ENCODE assay signal across 27 mouse cellular contexts in the genomic region with DNA sequence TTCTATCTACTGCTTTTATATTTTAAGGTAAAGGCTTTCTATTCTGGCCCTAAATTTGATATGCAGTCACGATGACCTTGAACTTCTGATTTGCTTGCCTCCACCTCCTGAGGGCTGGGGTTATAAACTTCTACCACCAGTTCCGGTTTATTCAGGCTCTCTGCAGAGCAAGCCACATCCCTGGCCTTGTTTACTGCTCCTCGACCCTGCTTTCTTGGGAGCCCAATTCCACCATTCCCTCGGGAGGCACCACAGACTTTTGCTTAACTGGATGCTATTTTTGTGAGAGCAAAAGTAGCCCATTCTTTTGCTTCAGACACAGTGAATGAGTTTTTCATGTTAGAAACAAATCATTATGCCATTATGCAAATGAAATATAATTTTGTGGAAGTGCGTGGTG. TPM values are rescaled to one million over a fixed set of nuclear protein-coding genes. Genes with fewer than 3 reads are reported as not detected.
DNase-seq lines count a peak whose midpoint lies in the region; ATAC-seq lines count a peak whose summit lies in the region.
"Had no signal": no experiment of that assay in that cellular context is flagged by ENCODE, and none has a peak within 500 bp of the region (broad histone marks: within the 10 kb centered on the region; RNA-seq: fewer than 3 reads in every experiment).

No protein-coding gene starts in this region.

- no peak overlapping the region for H3K4me3 ChIP-seq in kidney, embryonic 16.5 days (ENCODE audit: low read length)
- H3K4me3 ChIP-seq: embryonic facial prominence, embryonic 12.5 days; forebrain, embryonic 15.5 days; layer of hippocampus, adult 2 months; limb, embryonic 13.5 days; liver, embryonic 12.5 days; midbrain, embryonic 13.5 days; neural tube, embryonic 13.5 days had no signal

- H3K27me3 ChIP-seq in kidney, embryonic 16.5 days (ENCODE audit: insufficient read depth, low read length) = no peaks in the 10 kb centered on the region
- H3K27me3 ChIP-seq: embryonic facial prominence, embryonic 12.5 days; forebrain, embryonic 15.5 days; limb, embryonic 13.5 days; liver, embryonic 12.5 days; midbrain, embryonic 13.5 days; neural tube, embryonic 13.5 days had no signal

- WGBS in kidney, embryonic 16.5 days = 57% methylated on average over 5 of the region's 5 CpGs

- no peak for ATAC-seq in kidney, embryonic 16.5 days (ENCODE audit: low FRiP score, low TSS enrichment)
- ATAC-seq: CD4-positive, CD25-positive, alpha-beta regulatory T cell, adult 4 months; forebrain, embryonic 15.5 days; liver, embryonic 12.5 days; liver, postnatal 0 days; midbrain, embryonic 13.5 days had no signal

- no peak overlapping the region for H3K4me2 ChIP-seq in kidney, embryonic 16.5 days (replicated peaks; ENCODE audit: low read depth, low read length)
- H3K4me2 ChIP-seq: embryonic facial prominence, embryonic 12.5 days; forebrain, embryonic 15.5 days; heart, embryonic 11.5 days; hindbrain, embryonic 14.5 days; limb, embryonic 13.5 days; liver, embryonic 12.5 days; midbrain, embryonic 13.5 days; neural tube, embryonic 13.5 days had no signal

- no peaks in the 10 kb centered on the region for H3K4me1 ChIP-seq in kidney, embryonic 16.5 days (ENCODE audit: insufficient read depth, low read length)
- H3K4me1 ChIP-seq: embryonic facial prominence, embryonic 12.5 days; limb, embryonic 13.5 days; liver, embryonic 12.5 days; neural tube, embryonic 13.5 days had no signal

- no peak overlapping the region for H3K27ac ChIP-seq in kidney, embryonic 16.5 days (ENCODE audit: low read length)
- H3K27ac ChIP-seq: embryonic facial prominence, embryonic 12.5 days; forebrain, embryonic 15.5 days; hindbrain, embryonic 14.5 days; layer of hippocampus, adult 2 months; limb, embryonic 13.5 days; liver, embryonic 12.5 days; macrophage; midbrain, embryonic 13.5 days; neural tube, embryonic 13.5 days had no signal

- peaks cover 7% of the 10 kb centered on the region for H3K9me3 ChIP-seq in kidney, embryonic 16.5 days (ENCODE audit: low read length)
- H3K9me3 ChIP-seq: embryonic facial prominence, embryonic 12.5 days; forebrain, embryonic 15.5 days had no signal

- peaks cover 9% of the 10 kb centered on the region; the same call in 1 of the 2 replicates for H3K36me3 ChIP-seq in kidney, embryonic 16.5 days (ENCODE audit: insufficient read depth, low read length)
- H3K36me3 ChIP-seq: embryonic facial prominence, embryonic 12.5 days; forebrain, embryonic 15.5 days; limb, embryonic 13.5 days; midbrain, embryonic 13.5 days; neural tube, embryonic 13.5 days had no signal

- intact Hi-C loops in heart, postnatal 25 days (cut with DNase I) = no loop called here

- DNase-seq in heart, adult 11 months = peak; percentile 94
- DNase-seq in heart, postnatal 25 days (ENCODE audit: low spot score) = no peak
- peak; percentile 20 for DNase-seq in kidney, postnatal 10 days
- DNase-seq in R1 (ENCODE audit: low read depth, low spot score) (peak; percentile 31), liver (no peak)
- no peak for DNase-seq in c-Kit-positive CD71-positive TER-119-positive erythroid progenitor cells, embryonic 14.5 days (ENCODE audit: low spot score)
- DNase-seq: adrenal gland, postnatal 10 days; cerebellum, adult 11 months; cerebellum, adult 9-10 months; cerebellum, postnatal 36 days; embryo, embryonic 11 days; gastrocnemius, postnatal 10 days; liver, postnatal 0 days; thymus, adult 2 months; thymus, postnatal 36 days had no signal

- no peak overlapping the region for H3K9ac ChIP-seq in kidney, embryonic 16.5 days (replicated peaks; ENCODE audit: low read length)
- H3K9ac ChIP-seq: embryonic facial prominence, embryonic 12.5 days; forebrain, embryonic 15.5 days; hindbrain, embryonic 14.5 days; limb, embryonic 13.5 days; liver, embryonic 12.5 days; liver, postnatal 0 days; midbrain, embryonic 13.5 days; neural tube, embryonic 13.5 days had no signal

RNA-seq across cellular contexts. Expression of a gene that starts 30.5 kb away (rescaled TPM):
- 10 to 100 TPM; 17.0 to 20.2 TPM for total RNA-seq in heart, postnatal 25 days (2021)
- polyA plus RNA-seq in kidney, embryonic 16.5 days (2015; fragmentation: Nextera tagmentation; extraction: Ambion mirVana) = 39.5 and 40.7 TPM in 2 replicates

Comparison
In these comparisons a context has a peak if more than half of its experiments do, and no peak if none do; other contexts are left out.
1. DNase-seq: peak in heart, adult 11 months (single experiment), kidney, postnatal 10 days (single experiment) and R1 (single experiment); none in heart, postnatal 25 days (single experiment), liver (single experiment) and c-Kit-positive CD71-positive TER-119-positive erythroid progenitor cells, embryonic 14.5 days (single experiment).